Mouse (Mus musculus) neural tube, embryonic 14.5 days (tissue): Measurements from ENCODE around the gene Ptges. TPM values are rescaled to one million over a fixed set of nuclear protein-coding genes. Genes with fewer than 3 reads are reported as not detected.
"Not testable (repeated sequence)": the region's sequence is repeated elsewhere in the genome, so short reads cannot be mapped to it uniquely, and the experiment has no call there.

Source experiments
- ATAC-seq: fragments of 200-750 bp; cut with Nextera tagmentation; 2 replicates; pipeline ENCODE4 v1.8.0; 2017; ENCODE audit warnings: low read depth, mild to moderate bottlenecking, moderate TSS enrichment, moderate library complexity
- H3K27ac ChIP-seq: fragments of 300-500 bp; sonication (generic); 2 replicates; pipeline ENCODE4 v1.5.1; 2014; ENCODE audit warnings: low read depth, mild to moderate bottlenecking, control low read depth, low read length, moderate library complexity, mixed read lengths
- H3K27me3 ChIP-seq: fragments of 300-500 bp; sonication (generic); 2 replicates; pipeline ENCODE4 v1.6.1; 2014; ENCODE audit warnings: low read length; ENCODE audit not compliant: control insufficient read depth, insufficient read depth
- H3K36me3 ChIP-seq: fragments of 300-500 bp; sonication (generic); 2 replicates; pipeline ENCODE4 v1.6.1; 2014; ENCODE audit warnings: low read length, mixed read lengths; ENCODE audit not compliant: control insufficient read depth, insufficient read depth
- H3K4me1 ChIP-seq: fragments of 300-500 bp; sonication (generic); 2 replicates; pipeline ENCODE4 v1.6.1; 2014; ENCODE audit warnings: low read length; ENCODE audit not compliant: control insufficient read depth, insufficient read depth
- H3K4me2 ChIP-seq: fragments of 300-500 bp; sonication (generic); 2 replicates; pipeline ENCODE4 v1.6.1; 2014; ENCODE audit warnings: mild to moderate bottlenecking, low read depth, low read length, control low read depth
- H3K4me3 ChIP-seq: fragments of 300-500 bp; sonication (generic); 2 replicates; pipeline ENCODE4 v1.5.1; 2014; ENCODE audit warnings: low read depth, low read length, control low read depth, mixed read lengths
- H3K9ac ChIP-seq: fragments of 300-500 bp; sonication (generic); replicated peaks from 2 replicates; pipeline ENCODE4 v1.6.1; 2014; ENCODE audit warnings: low read depth, mild to moderate bottlenecking, control low read depth, low read length, mixed read lengths
- H3K9me3 ChIP-seq: fragments of 300-500 bp; sonication (generic); 2 replicates; pipeline ENCODE4 v1.6.1; 2016; ENCODE audit warnings: low read length; ENCODE audit not compliant: control insufficient read depth
- WGBS: fragments of 180-500 bp; shearing (Covaris S2); extraction: QIAGEN DNeasy Blood & Tissue Kit; methylation state at CpG from one replicate; pipeline ENCODE4 v1.1.7; 2014; 5-methylcytosine and 5-hydroxymethylcytosine counted together
- polyA plus RNA-seq: library from polyadenylated mRNA; unstranded; fragments of >200 nt; fragmentation: Nextera tagmentation; extraction: Ambion mirVana; gene quantifications from 2 replicates; pipeline ENCODE4 v1.2.1, GENCODE M21; 2014

The Ptges gene
- polyA plus RNA-seq, 1 experiment from 2014 or later, result 1.6 TPM

- no peaks in the 10 kb centered on the region for H3K36me3 ChIP-seq
- no peak overlapping the region for H3K9ac ChIP-seq
- no peak for ATAC-seq
- H3K4me3 ChIP-seq, result no peak overlapping the region
- no peak overlapping the region for H3K4me2 ChIP-seq
- no peak overlapping the region for H3K27ac ChIP-seq
- no peaks in the 10 kb centered on the region for H3K27me3 ChIP-seq
- WGBS, result 24% methylated on average over 7 of the region's 7 CpGs
- H3K9me3 ChIP-seq, result no peaks in the 10 kb centered on the region
- H3K4me1 ChIP-seq, result no peaks in the 10 kb centered on the region
These were observed 4.3 kb upstream of the Ptges start for GRCm38 (mm10) chr2:30933917-30934450.

GRCm38 (mm10) chr2:30933032-30933431 lies 3.4 kb upstream of the Ptges start:
- no peak overlapping the region for H3K9ac ChIP-seq
- no peak for ATAC-seq
- 61% methylated on average over 6 of the region's 6 CpGs for WGBS
- no peaks in the 10 kb centered on the region for H3K36me3 ChIP-seq
- H3K4me2 ChIP-seq, result no peak overlapping the region
- no peaks in the 10 kb centered on the region for H3K27me3 ChIP-seq
- no peak overlapping the region for H3K4me3 ChIP-seq
- H3K27ac ChIP-seq, result no peak overlapping the region
- no peaks in the 10 kb centered on the region for H3K4me1 ChIP-seq
- no peaks in the 10 kb centered on the region for H3K9me3 ChIP-seq

GRCm38 (mm10) chr2:30931922-30932321 lies 2.3 kb upstream of the Ptges start:
- Histone ChIP-seq H3K9me3 (no peaks in the 10 kb centered on the region), H3K9ac (no peak overlapping the region), H3K27ac (no peak overlapping the region), H3K36me3 (no peaks in the 10 kb centered on the region), H3K4me1 (no peaks in the 10 kb centered on the region), H3K4me3 (no peak overlapping the region), H3K4me2 (no peak overlapping the region), H3K27me3 (no peaks in the 10 kb centered on the region)
- 79% methylated on average over 3 of the region's 3 CpGs for WGBS
- ATAC-seq, result no peak

GRCm38 (mm10) chr2:30930846-30931245 lies 1.2 kb upstream of the Ptges start:
- not testable (repeated sequence) for H3K4me1 ChIP-seq, H3K27me3 ChIP-seq, H3K4me2 ChIP-seq, H3K36me3 ChIP-seq, H3K9me3 ChIP-seq, ATAC-seq, H3K27ac ChIP-seq, H3K4me3 ChIP-seq, H3K9ac ChIP-seq
- 86% methylated on average over 2 of the region's 2 CpGs for WGBS

GRCm38 (mm10) chr2:30928893-30929482 lies 675 bp downstream of the Ptges start:
- Histone ChIP-seq H3K4me1 (no peaks in the 10 kb centered on the region), H3K27ac (no peak overlapping the region), H3K4me2 (peak overlapping the region; percentile 55), H3K9me3 (no peaks in the 10 kb centered on the region), H3K27me3 (no peaks in the 10 kb centered on the region), H3K4me3 (peak overlapping the region; percentile 21; the same call in 1 of the 2 replicates), H3K36me3 (no peaks in the 10 kb centered on the region), H3K9ac (peak overlapping the region; percentile 57; the same call in 1 of the 2 replicates)
- WGBS, result 36% methylated on average over 12 of the region's 12 CpGs
- ATAC-seq, result peak; percentile 29; the same call in 1 of the 2 replicates

GRCm38 (mm10) chr2:30927844-30928628 lies 1.6 kb downstream of the Ptges start:
- Histone ChIP-seq H3K9me3 (no peaks in the 10 kb centered on the region), H3K4me3 (no peak overlapping the region), H3K4me2 (no peak overlapping the region), H3K4me1 (no peaks in the 10 kb centered on the region), H3K9ac (no peak overlapping the region), H3K27me3 (no peaks in the 10 kb centered on the region), H3K36me3 (no peaks in the 10 kb centered on the region), H3K27ac (no peak overlapping the region)
- peak; percentile 63; the same call in 1 of the 2 replicates for ATAC-seq
- whole genome bisulfite sequencing, result 24% methylated on average over 14 of the region's 14 CpGs

GRCm38 (mm10) chr2:30927151-30927781 lies 2.4 kb downstream of the Ptges start:
- Histone ChIP-seq H3K27ac (no peak overlapping the region), H3K9me3 (no peaks in the 10 kb centered on the region), H3K4me1 (no peaks in the 10 kb centered on the region), H3K9ac (no peak overlapping the region), H3K4me3 (no peak overlapping the region), H3K27me3 (no peaks in the 10 kb centered on the region), H3K36me3 (no peaks in the 10 kb centered on the region), H3K4me2 (no peak overlapping the region)
- 73% methylated on average over 9 of the region's 9 CpGs for WGBS
- ATAC-seq, result no peak

GRCm38 (mm10) chr2:30926381-30926780 lies 3.3 kb downstream of the Ptges start:
- H3K9me3 ChIP-seq, result no peaks in the 10 kb centered on the region
- 78% methylated on average over 4 of the region's 4 CpGs for WGBS
- H3K4me1 ChIP-seq, result no peaks in the 10 kb centered on the region
- H3K36me3 ChIP-seq, result no peaks in the 10 kb centered on the region
- H3K4me2 ChIP-seq, result no peak overlapping the region
- no peak overlapping the region for H3K27ac ChIP-seq
- no peaks in the 10 kb centered on the region for H3K27me3 ChIP-seq
- no peak overlapping the region for H3K4me3 ChIP-seq
- H3K9ac ChIP-seq, result no peak overlapping the region
- ATAC-seq, result no peak

- 80% methylated on average over 4 of the region's 4 CpGs for WGBS
- H3K4me1 ChIP-seq, result no peaks in the 10 kb centered on the region
- no peak overlapping the region for H3K4me2 ChIP-seq
- no peak for ATAC-seq
- no peaks in the 10 kb centered on the region for H3K9me3 ChIP-seq
- H3K27ac ChIP-seq, result no peak overlapping the region
- H3K27me3 ChIP-seq, result no peaks in the 10 kb centered on the region
- no peaks in the 10 kb centered on the region for H3K36me3 ChIP-seq
- no peak overlapping the region for H3K9ac ChIP-seq
- no peak overlapping the region for H3K4me3 ChIP-seq
These were observed 4.5 kb downstream of the Ptges start for GRCm38 (mm10) chr2:30925181-30925580.
